Mouse (Mus musculus) skeletal muscle tissue, adult 2 months (tissue): ENCODE results near the gene Naaladl2.

ENCODE experiments used
- DNase-seq: peaks from one replicate; pipeline ENCODE4 v3.0.0-alpha.2; 2012; ENCODE audit warnings: low read depth, low spot score

The Naaladl2 gene

GRCm38 (mm10) chr3:23972747-23973667, 1171.1 kb downstream of the Naaladl2 start:
- DNase-seq: no peak

DNA sequence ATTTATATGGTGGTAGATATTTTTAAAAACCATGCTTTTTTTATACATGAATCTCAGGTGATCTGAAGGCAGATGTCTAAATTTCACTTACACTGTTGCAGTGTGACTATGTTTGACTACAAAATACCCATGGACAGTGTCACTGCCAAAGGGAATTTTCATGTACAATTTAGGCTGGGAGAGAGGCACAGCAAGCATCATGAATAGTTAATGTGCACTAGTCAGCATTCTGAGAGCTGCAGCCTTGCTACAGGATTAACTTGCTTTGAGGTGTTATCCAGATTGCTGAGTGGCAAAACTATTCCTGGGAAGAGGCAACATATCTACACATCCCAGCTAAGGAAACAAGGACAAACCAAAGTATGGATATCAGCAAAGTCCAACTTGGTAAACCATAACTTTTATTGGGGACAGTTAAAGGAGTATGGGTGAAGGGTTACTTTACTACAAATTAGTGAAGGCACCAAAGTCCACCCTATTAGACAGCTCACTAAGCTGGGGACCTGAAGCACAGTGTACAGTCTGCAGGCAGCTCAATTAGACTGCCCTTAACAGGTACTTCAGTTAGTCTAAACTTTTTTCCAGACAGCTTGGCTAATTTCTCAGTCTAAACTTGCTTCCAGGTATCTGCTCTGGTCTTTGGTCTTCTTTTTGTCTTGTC, 1181.0 kb downstream of the Naaladl2 start:
- DNase-seq: no peak

DNA sequence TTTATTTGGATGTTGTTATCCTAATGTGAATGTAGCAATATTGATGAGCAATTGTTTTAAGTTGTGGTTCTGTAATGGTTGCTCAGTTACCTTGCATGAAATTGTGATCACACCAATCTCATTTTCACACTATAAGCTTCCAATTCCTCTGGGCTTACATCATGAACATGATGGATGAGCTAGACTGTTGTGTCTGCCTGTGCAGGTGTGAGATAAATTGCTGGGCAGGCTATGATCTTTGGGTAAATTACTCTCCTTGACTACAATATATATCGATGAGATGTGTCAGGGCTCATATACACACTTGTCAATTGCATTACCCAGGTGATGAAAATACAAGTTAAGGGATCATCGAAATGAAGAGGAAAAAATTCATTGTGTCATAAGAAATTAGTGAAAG, 1197.9 kb downstream of the Naaladl2 start:
- no peak for DNase-seq

DNA sequence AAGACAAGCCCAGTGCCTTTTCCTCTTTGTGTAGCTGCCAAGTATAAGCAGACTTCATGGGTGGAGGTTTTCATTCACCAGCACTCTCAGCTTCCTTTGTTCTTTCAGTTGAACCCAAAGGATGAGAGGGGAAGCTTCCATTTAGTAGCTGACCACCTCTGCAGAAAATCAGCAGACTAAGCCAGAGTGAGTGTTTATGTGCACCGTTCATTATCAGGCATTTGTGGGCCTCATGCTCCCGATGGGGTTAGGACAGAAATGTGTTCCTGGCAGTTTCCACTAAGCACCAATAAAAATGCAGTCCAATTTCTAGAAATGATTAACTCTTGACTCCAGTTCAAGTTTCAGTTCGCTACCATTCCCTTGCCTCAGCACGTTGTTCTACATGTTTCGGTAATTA, 1206.8 kb downstream of the Naaladl2 start:
- DNase-seq: peak; percentile 10

GRCm38 (mm10) chr3:23928097-23928496, 1216.0 kb downstream of the Naaladl2 start:
- no peak for DNase-seq

- DNase-seq: no peak
Measured at GRCm38 (mm10) chr3:23907682-23908081, 1236.4 kb downstream of the Naaladl2 start.

DNA sequence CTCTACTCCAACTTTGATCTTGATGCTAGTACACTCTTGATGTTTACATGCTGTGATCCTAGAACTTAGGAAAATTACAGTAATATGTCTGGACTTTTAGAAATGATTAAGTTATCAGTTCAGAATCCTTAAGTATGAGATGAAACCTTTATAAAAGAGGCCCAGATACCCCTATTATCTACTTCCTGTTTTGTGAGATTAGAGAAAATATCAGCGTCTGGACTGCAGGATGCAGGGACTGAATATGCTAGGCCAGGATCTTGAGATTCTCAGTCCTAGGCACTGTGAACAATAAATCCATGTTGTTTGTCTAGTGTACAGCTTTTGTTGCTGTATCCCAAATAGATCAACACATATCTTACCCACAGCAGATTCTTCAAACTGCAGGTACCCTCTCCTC, 1278.4 kb downstream of the Naaladl2 start:
- DNase-seq: no peak

GRCm38 (mm10) chr3:23857275-23857674, 1286.8 kb downstream of the Naaladl2 start:
- DNase-seq: no peak

DNA sequence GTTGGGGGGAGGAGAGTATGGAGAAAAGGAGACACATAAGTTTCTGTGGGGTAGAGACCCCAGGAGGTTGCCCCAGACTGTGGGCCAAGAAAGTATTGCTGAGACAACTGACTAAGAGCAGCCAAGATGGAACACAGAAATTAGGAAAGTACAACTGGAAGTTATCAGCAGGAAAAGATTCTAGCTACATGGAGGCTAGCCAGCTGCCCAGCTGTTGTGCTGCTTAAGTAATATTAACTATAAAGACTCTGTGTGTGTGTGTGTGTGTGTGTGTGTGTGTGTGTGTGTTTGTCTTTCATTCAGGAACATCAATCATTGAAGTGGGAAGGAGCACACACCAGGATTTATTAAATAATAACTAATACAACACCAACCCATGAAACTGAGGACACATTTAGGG, 1326.5 kb downstream of the Naaladl2 start:
- no peak for DNase-seq

- DNase-seq: peak; percentile 14
Measured at GRCm38 (mm10) chr3:23758746-23759145, 1385.3 kb downstream of the Naaladl2 start.
